Mouse (Mus musculus) embryonic facial prominence, embryonic 15.5 days (tissue): ENCODE results near the gene Wdr95. TPM values are rescaled to one million over a fixed set of nuclear protein-coding genes. Genes with fewer than 3 reads are reported as not detected.

ENCODE experiments used
- ATAC-seq: fragments of 200-750 bp; cut with Nextera tagmentation; 2 replicates; pipeline ENCODE4 v1.8.0; 2017; ENCODE audit warnings: low read depth, moderate TSS enrichment; ENCODE audit not compliant: insufficient number of reproducible peaks, low FRiP score, low TSS enrichment
- H3K27ac ChIP-seq: fragments of 300-500 bp; sonication (generic); replicated peaks from 2 replicates; pipeline ENCODE4 v1.5.1; 2015; ENCODE audit warnings: mild to moderate bottlenecking, inconsistent platforms
- H3K27me3 ChIP-seq: fragments of 300-500 bp; sonication (generic); 2 replicates; pipeline ENCODE4 v1.6.1; 2015; ENCODE audit warnings: inconsistent platforms
- H3K36me3 ChIP-seq: fragments of 300-500 bp; sonication (generic); 2 replicates; pipeline ENCODE4 v1.6.1; 2015; ENCODE audit warnings: mild to moderate bottlenecking, inconsistent platforms
- H3K4me1 ChIP-seq: fragments of 300-500 bp; sonication (generic); 2 replicates; pipeline ENCODE4 v1.6.1; 2015; ENCODE audit warnings: inconsistent platforms
- H3K4me2 ChIP-seq: fragments of 300-500 bp; sonication (generic); replicated peaks from 2 replicates; pipeline ENCODE4 v1.6.1; 2015; ENCODE audit warnings: mild to moderate bottlenecking, inconsistent platforms
- H3K4me3 ChIP-seq: fragments of 300-500 bp; sonication (generic); replicated peaks from 2 replicates; pipeline ENCODE4 v1.5.1; 2015; ENCODE audit warnings: mild to moderate bottlenecking, inconsistent platforms
- H3K9ac ChIP-seq: fragments of 300-500 bp; sonication (generic); 2 replicates; pipeline ENCODE4 v1.6.1; 2015; ENCODE audit warnings: inconsistent platforms
- H3K9me3 ChIP-seq: fragments of 300-500 bp; sonication (generic); replicated peaks from 2 replicates; pipeline ENCODE4 v1.6.1; 2016; ENCODE audit warnings: inconsistent platforms
- WGBS: fragments of 180-500 bp; shearing (Covaris S2); methylation state at CpG from one replicate; pipeline ENCODE4 v1.1.7; 2015; 5-methylcytosine and 5-hydroxymethylcytosine counted together
- polyA plus RNA-seq: library from polyadenylated mRNA; unstranded; fragments of >200 nt; fragmentation: Nextera tagmentation; extraction: Ambion mirVana; gene quantifications from 2 replicates; pipeline ENCODE4 v1.2.1, GENCODE M21; 2015

Wdr95 gene
- polyA plus RNA-seq, 1 experiment from 2014 or later: 1.5 TPM

- no peaks in the 10 kb centered on the region for H3K27me3 ChIP-seq
- no peak overlapping the region for H3K27ac ChIP-seq
- H3K4me2 ChIP-seq: no peak overlapping the region
- WGBS: 50% methylated on average over 8 of the region's 8 CpGs
- H3K9ac ChIP-seq: no peak overlapping the region
- peaks cover 8% of the 10 kb centered on the region for H3K4me1 ChIP-seq
- no peak overlapping the region for H3K4me3 ChIP-seq
- H3K36me3 ChIP-seq: no peaks in the 10 kb centered on the region
- no peak for ATAC-seq
- no peaks in the 10 kb centered on the region for H3K9me3 ChIP-seq
Measured at GRCm38 (mm10) chr5:149584154-149584655, 55.7 kb downstream of the Wdr95 start.

DNA sequence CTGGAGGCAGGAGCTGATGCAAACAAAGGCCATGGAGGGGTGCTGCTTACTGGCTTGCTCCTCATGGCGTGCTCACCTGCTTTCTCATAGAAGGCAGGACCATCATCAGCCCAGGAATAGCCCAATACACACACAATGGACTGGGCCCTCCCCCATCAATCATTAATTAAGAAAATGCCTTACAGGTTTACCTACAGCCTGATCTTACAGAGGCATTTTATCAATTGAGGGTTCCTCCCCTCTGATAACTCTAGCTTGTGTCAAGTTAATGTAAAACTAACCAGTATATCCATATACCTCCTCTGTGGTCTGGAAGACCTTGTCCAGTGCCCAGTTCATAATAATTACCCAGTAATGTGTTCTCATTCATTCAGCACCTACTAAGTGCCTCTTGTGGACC, 56.8 kb downstream of the Wdr95 start:
- Histone ChIP-seq H3K4me2 (no peak overlapping the region), H3K27me3 (no peaks in the 10 kb centered on the region), H3K9me3 (no peaks in the 10 kb centered on the region), H3K36me3 (no peaks in the 10 kb centered on the region), H3K9ac (no peak overlapping the region), H3K27ac (no peak overlapping the region), H3K4me3 (no peak overlapping the region), H3K4me1 (peaks cover 8% of the 10 kb centered on the region)
- ATAC-seq: no peak
- WGBS: 81% methylated on average over 1 of the region's 1 CpGs

DNA sequence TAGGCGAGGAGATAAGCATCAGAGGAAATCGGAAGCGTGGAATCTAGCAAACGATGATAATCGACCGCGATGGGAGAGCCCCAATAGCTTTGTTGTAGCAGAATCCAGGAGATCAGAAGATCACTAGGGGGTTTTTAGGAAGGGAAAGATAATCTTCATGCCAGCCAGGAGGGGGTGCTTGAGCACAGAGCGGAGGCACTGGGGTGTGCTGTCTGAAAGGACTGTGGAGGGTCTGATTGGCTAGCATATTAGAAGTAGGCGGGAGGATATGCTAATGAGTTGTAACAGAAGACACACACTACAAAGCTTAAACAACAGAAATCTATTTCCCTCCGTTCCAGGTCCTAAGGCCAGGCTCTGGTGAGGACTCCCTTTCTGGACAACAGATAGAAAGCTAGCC, 57.4 kb downstream of the Wdr95 start:
- H3K27me3 ChIP-seq: no peaks in the 10 kb centered on the region
- no peak overlapping the region for H3K27ac ChIP-seq
- no peak overlapping the region for H3K4me2 ChIP-seq
- H3K9me3 ChIP-seq: no peaks in the 10 kb centered on the region
- WGBS: 54% methylated on average over 10 of the region's 10 CpGs
- ATAC-seq: no peak
- H3K9ac ChIP-seq: no peak overlapping the region
- no peak overlapping the region for H3K4me3 ChIP-seq
- peaks cover 8% of the 10 kb centered on the region for H3K4me1 ChIP-seq
- H3K36me3 ChIP-seq: no peaks in the 10 kb centered on the region

DNA sequence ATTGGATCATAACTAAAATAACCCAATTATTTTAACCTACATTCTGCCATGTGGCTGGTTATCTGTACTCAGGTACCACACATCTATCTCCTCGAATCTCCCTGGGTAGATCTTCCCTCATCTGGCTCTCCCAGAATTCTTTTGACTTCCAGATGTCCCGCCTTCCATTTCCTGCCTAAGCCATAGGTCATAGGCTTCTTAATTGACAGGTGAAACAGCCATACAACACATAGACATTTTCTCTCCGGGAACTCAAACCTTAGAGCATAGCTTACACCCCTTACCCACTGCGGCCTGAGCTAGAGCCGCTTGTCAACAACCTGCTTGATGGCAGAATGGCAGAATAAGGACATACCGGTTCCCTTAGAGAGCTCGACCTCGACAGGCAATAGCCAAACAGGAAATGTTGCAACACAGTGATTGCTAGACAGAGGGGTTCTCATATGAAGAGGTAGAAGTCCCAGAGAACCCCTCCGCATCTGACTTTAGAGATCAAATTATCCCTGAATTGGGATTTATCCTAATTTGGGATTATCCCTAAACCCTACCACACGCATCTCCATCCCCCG, 58.9 kb downstream of the Wdr95 start:
- 82% methylated on average over 11 of the region's 11 CpGs for WGBS
- Histone ChIP-seq H3K4me3 (no peak overlapping the region), H3K4me1 (peaks cover 8% of the 10 kb centered on the region), H3K36me3 (no peaks in the 10 kb centered on the region), H3K4me2 (no peak overlapping the region), H3K9me3 (no peaks in the 10 kb centered on the region), H3K27me3 (no peaks in the 10 kb centered on the region), H3K27ac (no peak overlapping the region), H3K9ac (no peak overlapping the region)
- ATAC-seq: no peak

DNA sequence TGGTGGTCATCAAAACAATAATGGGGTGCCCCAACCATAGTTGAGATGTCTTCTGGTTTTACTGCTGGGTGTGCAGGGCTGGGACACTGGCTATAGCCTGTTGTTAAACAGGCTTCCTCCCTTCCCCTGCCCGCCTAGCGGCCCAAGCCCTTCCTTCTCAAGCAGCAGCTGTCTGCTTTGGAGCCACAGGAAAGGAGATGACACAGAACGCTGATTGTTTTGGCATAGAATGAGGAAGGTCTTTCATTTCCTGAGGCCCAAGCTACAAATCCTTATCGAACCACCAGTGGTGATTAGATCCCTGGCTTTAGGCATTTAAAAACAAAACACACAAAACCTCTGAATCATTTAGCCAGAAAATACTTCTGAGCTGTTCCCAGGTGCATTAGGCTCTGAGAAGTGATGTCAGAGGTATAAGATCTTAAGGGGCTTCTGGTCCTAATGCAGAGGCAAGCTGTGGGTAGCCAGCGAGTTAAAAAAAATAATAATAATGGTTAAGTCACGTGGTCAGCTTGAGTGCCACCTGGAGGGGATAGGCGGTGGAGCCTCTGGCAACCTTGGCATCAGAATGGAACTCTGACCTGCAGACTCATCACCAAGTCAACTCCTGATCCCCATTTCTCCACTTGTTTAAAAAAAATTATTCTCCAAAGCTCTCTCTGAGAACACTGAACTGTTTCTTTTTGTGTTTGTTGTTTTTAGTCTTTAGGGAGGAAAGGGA, 60.5 kb downstream of the Wdr95 start:
- Histone ChIP-seq H3K9ac (no peak overlapping the region), H3K27me3 (no peaks in the 10 kb centered on the region), H3K4me3 (no peak overlapping the region), H3K4me1 (peaks cover 7% of the 10 kb centered on the region), H3K36me3 (no peaks in the 10 kb centered on the region), H3K9me3 (no peaks in the 10 kb centered on the region), H3K27ac (no peak overlapping the region), H3K4me2 (no peak overlapping the region)
- 34% methylated on average over 7 of the region's 7 CpGs for WGBS
- no peak for ATAC-seq

DNA sequence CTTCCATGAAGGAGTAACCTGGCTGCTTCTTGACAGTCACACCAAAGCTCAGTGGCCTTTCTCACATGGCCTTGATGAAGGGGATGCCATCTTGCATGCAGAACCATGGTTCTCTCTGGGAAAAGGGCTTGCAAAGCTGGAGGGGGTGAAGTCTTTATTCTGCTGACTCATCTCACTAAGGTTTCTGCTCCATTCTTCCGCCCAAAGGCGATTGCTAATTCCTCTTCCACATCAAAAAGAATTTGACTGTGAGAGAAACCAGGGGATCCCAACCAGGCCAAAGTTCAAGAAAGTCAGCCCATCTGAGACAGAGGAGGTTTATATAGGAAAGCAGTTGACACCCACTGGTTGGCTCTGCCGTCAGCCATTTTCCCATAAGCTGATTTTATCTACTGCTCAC, 61.5 kb downstream of the Wdr95 start:
- H3K36me3 ChIP-seq: no peaks in the 10 kb centered on the region
- ATAC-seq: no peak
- no peak overlapping the region for H3K4me3 ChIP-seq
- H3K27ac ChIP-seq: no peak overlapping the region
- H3K4me2 ChIP-seq: no peak overlapping the region
- H3K27me3 ChIP-seq: no peaks in the 10 kb centered on the region
- no peaks in the 10 kb centered on the region for H3K9me3 ChIP-seq
- no peaks in the 10 kb centered on the region for H3K4me1 ChIP-seq
- no peak overlapping the region for H3K9ac ChIP-seq
- WGBS: 40% methylated on average over 3 of the region's 3 CpGs

DNA sequence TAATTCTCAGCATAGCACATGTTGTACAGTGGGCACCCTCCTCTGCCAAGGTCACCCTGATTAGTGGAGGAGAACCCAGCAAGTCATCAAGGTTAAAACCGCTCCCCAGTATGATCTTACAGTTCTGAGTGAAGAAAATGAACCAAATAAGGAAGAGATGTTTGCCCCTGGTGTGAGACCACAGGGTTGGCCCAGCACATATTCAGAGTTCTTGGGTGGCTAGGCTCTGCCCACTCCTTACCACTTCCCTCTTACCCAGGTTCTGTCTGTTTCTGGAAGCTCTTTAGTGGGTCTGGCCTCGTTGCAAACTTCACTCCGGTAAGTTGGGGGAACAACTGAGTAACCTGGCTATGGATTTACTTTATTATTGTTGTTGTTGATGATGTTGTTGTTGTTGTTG, 65.7 kb downstream of the Wdr95 start:
- Histone ChIP-seq H3K9ac (no peak overlapping the region), H3K27ac (no peak overlapping the region), H3K9me3 (no peaks in the 10 kb centered on the region), H3K36me3 (no peaks in the 10 kb centered on the region), H3K4me3 (no peak overlapping the region), H3K27me3 (no peaks in the 10 kb centered on the region), H3K4me2 (no peak overlapping the region), H3K4me1 (no peaks in the 10 kb centered on the region)
- WGBS: 84% methylated on average over 3 of the region's 3 CpGs
- ATAC-seq: no peak

DNA sequence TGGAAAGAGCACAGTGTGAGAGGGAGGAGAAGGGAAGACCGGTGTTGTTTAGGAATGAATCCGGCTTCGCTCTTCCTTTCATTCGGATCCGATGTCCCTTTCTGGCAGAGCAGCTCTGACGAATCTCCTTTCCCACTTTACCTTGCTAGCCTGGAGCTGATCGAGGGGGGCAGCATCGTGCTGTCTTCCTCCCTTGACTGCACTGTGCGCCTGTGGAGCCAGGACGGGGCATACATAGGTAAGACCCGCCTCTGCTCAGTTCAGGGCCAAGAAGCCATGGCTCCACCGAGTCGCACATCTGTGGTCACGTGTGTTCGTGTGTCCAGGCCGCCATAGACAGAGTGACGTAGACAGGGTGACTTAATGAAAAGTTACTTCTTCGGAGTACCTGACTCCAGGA, 68.9 kb downstream of the Wdr95 start:
- Histone ChIP-seq H3K27me3 (no peaks in the 10 kb centered on the region), H3K4me2 (no peak overlapping the region), H3K9ac (no peak overlapping the region), H3K4me1 (no peaks in the 10 kb centered on the region), H3K9me3 (no peaks in the 10 kb centered on the region), H3K4me3 (no peak overlapping the region), H3K27ac (no peak overlapping the region), H3K36me3 (no peaks in the 10 kb centered on the region)
- 42% methylated on average over 18 of the region's 18 CpGs for WGBS
- ATAC-seq: no peak

- H3K9ac ChIP-seq: no peak overlapping the region
- no peak for ATAC-seq
- H3K4me2 ChIP-seq: no peak overlapping the region
- H3K4me3 ChIP-seq: no peak overlapping the region
- H3K27ac ChIP-seq: no peak overlapping the region
- no peaks in the 10 kb centered on the region for H3K4me1 ChIP-seq
- 88% methylated on average over 3 of the region's 3 CpGs for WGBS
- no peaks in the 10 kb centered on the region for H3K9me3 ChIP-seq
- no peaks in the 10 kb centered on the region for H3K36me3 ChIP-seq
- H3K27me3 ChIP-seq: no peaks in the 10 kb centered on the region
Measured at GRCm38 (mm10) chr5:149601996-149602395, 73.5 kb downstream of the Wdr95 start.

DNA sequence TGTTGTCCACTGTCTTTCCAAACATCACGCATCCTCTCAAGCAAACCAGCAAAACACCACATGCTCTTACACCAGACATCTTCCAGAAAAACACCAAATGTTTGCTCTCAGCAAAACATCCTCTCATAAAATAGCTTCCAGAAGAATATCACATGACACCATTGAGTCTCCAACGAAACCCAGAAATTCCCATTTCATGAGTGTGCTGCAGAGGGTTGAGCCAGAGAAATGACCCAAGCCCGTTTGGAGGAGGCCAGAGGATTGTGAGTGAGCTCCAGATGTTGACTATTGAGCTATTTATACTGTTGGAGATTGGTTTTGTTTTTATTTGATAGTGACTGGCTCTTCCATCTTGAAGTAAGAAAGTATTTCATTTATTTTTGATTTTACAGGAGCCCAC, 74.8 kb downstream of the Wdr95 start:
- no peak overlapping the region for H3K4me2 ChIP-seq
- no peaks in the 10 kb centered on the region for H3K36me3 ChIP-seq
- H3K27ac ChIP-seq: no peak overlapping the region
- no peaks in the 10 kb centered on the region for H3K27me3 ChIP-seq
- WGBS: 55% methylated on average over 3 of the region's 3 CpGs
- H3K4me1 ChIP-seq: no peaks in the 10 kb centered on the region
- ATAC-seq: no peak
- H3K9me3 ChIP-seq: no peaks in the 10 kb centered on the region
- H3K4me3 ChIP-seq: no peak overlapping the region
- no peak overlapping the region for H3K9ac ChIP-seq

DNA sequence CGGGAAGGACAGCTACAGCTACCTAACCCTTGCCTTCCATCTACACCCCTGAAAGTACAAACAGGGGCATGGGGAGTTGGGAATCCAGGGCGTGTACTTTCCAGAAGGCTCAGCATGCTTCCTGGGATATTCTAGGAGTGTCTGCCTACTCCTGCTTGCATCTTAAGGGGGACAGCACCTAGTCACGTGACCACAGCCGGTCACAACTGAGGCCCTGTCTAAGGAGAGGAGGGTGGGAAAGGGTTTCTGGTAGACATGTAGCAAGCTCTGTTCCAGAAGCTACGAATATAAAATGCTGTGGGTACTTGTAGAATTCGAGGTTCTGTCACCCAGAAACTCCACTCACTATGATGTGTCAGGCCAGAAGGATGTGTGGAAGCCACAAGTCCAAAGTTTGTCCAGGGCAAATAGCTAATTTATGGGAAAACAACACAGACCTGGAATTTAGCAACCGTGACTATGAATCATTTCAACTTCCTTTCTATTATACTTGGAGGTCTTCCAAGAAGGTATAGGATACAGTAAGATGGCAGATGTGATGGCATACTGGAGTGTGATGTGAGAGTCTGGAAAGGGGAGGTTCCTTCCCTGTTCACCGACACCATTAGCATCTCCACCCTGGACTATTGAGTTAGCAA, 78.7 kb downstream of the Wdr95 start:
- H3K4me1 ChIP-seq: peaks cover 11% of the 10 kb centered on the region; the same call in 1 of the 2 replicates
- no peak overlapping the region for H3K27ac ChIP-seq
- no peak for ATAC-seq
- H3K9me3 ChIP-seq: no peaks in the 10 kb centered on the region
- 78% methylated on average over 8 of the region's 8 CpGs for WGBS
- no peak overlapping the region for H3K4me3 ChIP-seq
- no peak overlapping the region for H3K9ac ChIP-seq
- H3K36me3 ChIP-seq: no peaks in the 10 kb centered on the region
- no peak overlapping the region for H3K4me2 ChIP-seq
- no peaks in the 10 kb centered on the region for H3K27me3 ChIP-seq
